Mouse (Mus musculus): ENCODE data around the gene Vmn1r201. TPM values are rescaled to one million over a fixed set of nuclear protein-coding genes. Genes with fewer than 3 reads are reported as not detected.

The Vmn1r201 gene
- polyA plus RNA-seq (2012; fragmentation: generic; extraction: Trizol): not detected

DNA sequence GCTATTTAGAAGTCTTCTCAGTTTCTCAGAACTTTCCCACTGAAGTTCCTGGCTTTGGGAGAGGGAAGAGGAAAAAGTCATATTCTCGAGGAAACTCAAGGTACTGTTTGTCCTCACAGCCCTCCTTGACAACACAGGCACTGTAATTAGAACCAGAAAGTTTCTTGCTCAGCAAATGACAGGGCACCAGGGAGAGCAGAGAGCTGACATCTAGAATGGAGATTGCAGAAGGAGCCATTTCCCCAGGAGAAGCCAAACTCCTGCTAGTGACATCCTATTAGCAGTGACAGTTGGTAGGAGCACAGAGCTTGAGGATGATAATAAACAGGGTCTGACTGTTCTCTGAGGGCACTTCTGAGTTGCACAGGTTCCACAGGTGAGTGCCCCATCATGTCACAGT, at the start of gene Vmn1r201:
TSS of gene Vmn1r201 (plus strand) at position 301 of the 400 bp plus-strand sequence.
- Histone ChIP-seq H3K27me3 (ENCODE audit: control insufficient read depth, insufficient read depth, insufficient read length) (no peaks in the 10 kb centered on the region), H3K4me2 (ENCODE audit: low read depth) (no peak within 1 kb of the TSS), H3K36me3 (ENCODE audit: control insufficient read depth, insufficient read depth) (no peaks in the 10 kb centered on the region), H3K79me2 (ENCODE audit: control insufficient read depth, insufficient read depth) (no peaks in the 10 kb centered on the region), H3ac (ENCODE audit: control insufficient read depth, insufficient read length) (no peak within 1 kb of the TSS), H3K4me3 (no peak within 1 kb of the TSS)
- TF ChIP-seq CEBPB (IDR thresholded peaks at IDR 0.05; ENCODE audit: insufficient read depth, poor library complexity, severe bottlenecking): no peak
- no peak for TF ChIP-seq MAX (IDR thresholded peaks at IDR 0.05; ENCODE audit: low read depth)
- TF ChIP-seq POLR2AphosphoS2 (IDR thresholded peaks at IDR 0.05; ENCODE audit: insufficient read length, low read depth): no peak
- TF ChIP-seq SRF (IDR thresholded peaks at IDR 0.05; ENCODE audit: control insufficient read depth, insufficient read length, low read depth): no peak
- TF ChIP-seq REST (IDR thresholded peaks at IDR 0.05; ENCODE audit: insufficient read depth, insufficient read length): no peak
- TF ChIP-seq POLR2A (IDR thresholded peaks at IDR 0.05; ENCODE audit: insufficient read length, low read depth): no peak
- no peak for TF ChIP-seq MYOG (IDR thresholded peaks at IDR 0.05; ENCODE audit: control insufficient read depth in 1 of 3, insufficient read depth in 1 of 3, insufficient read length in 2 of 3, low read depth in 2 of 3)
- TF ChIP-seq E2F4 (IDR thresholded peaks at IDR 0.05; ENCODE audit: insufficient read depth): no peak
- no peak for TF ChIP-seq MYOD1 (IDR thresholded peaks at IDR 0.05; ENCODE audit: control insufficient read depth in 1 of 3, insufficient read length in 2 of 3, low read depth in 2 of 3)
- TF ChIP-seq TCF3 (IDR thresholded peaks at IDR 0.05; ENCODE audit: insufficient read length, low read depth): no peak
- TF ChIP-seq TCF12 (IDR thresholded peaks at IDR 0.05; ENCODE audit: insufficient read depth, poor library complexity, severe bottlenecking): no peak
- TF ChIP-seq USF1 (IDR thresholded peaks at IDR 0.05; ENCODE audit: low read depth): no peak

GRCm38 (mm10) chr13:22455145-22455544, 16.6 kb upstream of the Vmn1r201 start:
- TF ChIP-seq MYOD1 (IDR thresholded peaks at IDR 0.05; ENCODE audit: control insufficient read depth in 1 of 3, insufficient read length in 2 of 3, low read depth in 2 of 3): no peak
- TF ChIP-seq USF1 (IDR thresholded peaks at IDR 0.05; ENCODE audit: low read depth): no peak
- no peak for TF ChIP-seq E2F4 (IDR thresholded peaks at IDR 0.05; ENCODE audit: insufficient read depth)
- TF ChIP-seq REST (IDR thresholded peaks at IDR 0.05; ENCODE audit: insufficient read depth, insufficient read length): no peak
- no peak for TF ChIP-seq CEBPB (IDR thresholded peaks at IDR 0.05; ENCODE audit: insufficient read depth, poor library complexity, severe bottlenecking)
- no peak for TF ChIP-seq POLR2A (IDR thresholded peaks at IDR 0.05; ENCODE audit: insufficient read length, low read depth)
- no peak for TF ChIP-seq SRF (IDR thresholded peaks at IDR 0.05; ENCODE audit: control insufficient read depth, insufficient read length, low read depth)
- TF ChIP-seq TCF12 (IDR thresholded peaks at IDR 0.05; ENCODE audit: insufficient read depth, poor library complexity, severe bottlenecking): no peak
- TF ChIP-seq TCF3 (IDR thresholded peaks at IDR 0.05; ENCODE audit: insufficient read length, low read depth): no peak
- no peak for TF ChIP-seq POLR2AphosphoS2 (IDR thresholded peaks at IDR 0.05; ENCODE audit: insufficient read length, low read depth)
- no peak for TF ChIP-seq MYOG (IDR thresholded peaks at IDR 0.05; ENCODE audit: control insufficient read depth in 1 of 3, insufficient read depth in 1 of 3, insufficient read length in 2 of 3, low read depth in 2 of 3)
- no peak for TF ChIP-seq MAX (IDR thresholded peaks at IDR 0.05; ENCODE audit: low read depth)
- H3K36me3 ChIP-seq (ENCODE audit: control insufficient read depth, insufficient read depth): no peaks in the 10 kb centered on the region
- H3K79me2 ChIP-seq (ENCODE audit: control insufficient read depth, insufficient read depth): no peaks in the 10 kb centered on the region
- H3ac ChIP-seq (ENCODE audit: control insufficient read depth, insufficient read length): no peak overlapping the region
- no peak overlapping the region for H3K4me2 ChIP-seq (ENCODE audit: low read depth)
- no peak overlapping the region for H3K4me3 ChIP-seq
- no peaks in the 10 kb centered on the region for H3K27me3 ChIP-seq (ENCODE audit: control insufficient read depth, insufficient read depth, insufficient read length)

GRCm38 (mm10) chr13:22502431-22502830, 30.7 kb downstream of the Vmn1r201 start:
- Histone ChIP-seq H3K27me3 (ENCODE audit: control insufficient read depth, insufficient read depth, insufficient read length) (no peaks in the 10 kb centered on the region), H3ac (ENCODE audit: control insufficient read depth, insufficient read length) (no peak overlapping the region), H3K79me2 (ENCODE audit: control insufficient read depth, insufficient read depth) (no peaks in the 10 kb centered on the region), H3K4me2 (ENCODE audit: low read depth) (no peak overlapping the region), H3K4me3 (no peak overlapping the region), H3K36me3 (ENCODE audit: control insufficient read depth, insufficient read depth) (no peaks in the 10 kb centered on the region)
- TF ChIP-seq POLR2A (IDR thresholded peaks at IDR 0.05; ENCODE audit: insufficient read length, low read depth) (no peak), POLR2AphosphoS2 (IDR thresholded peaks at IDR 0.05; ENCODE audit: insufficient read length, low read depth) (no peak), REST (IDR thresholded peaks at IDR 0.05; ENCODE audit: insufficient read depth, insufficient read length) (no peak), SRF (IDR thresholded peaks at IDR 0.05; ENCODE audit: control insufficient read depth, insufficient read length, low read depth) (no peak), TCF3 (IDR thresholded peaks at IDR 0.05; ENCODE audit: insufficient read length, low read depth) (no peak), MYOG (IDR thresholded peaks at IDR 0.05; ENCODE audit: control insufficient read depth in 1 of 3, insufficient read depth in 1 of 3, insufficient read length in 2 of 3, low read depth in 2 of 3) (no peak), MAX (IDR thresholded peaks at IDR 0.05; ENCODE audit: low read depth) (no peak), TCF12 (IDR thresholded peaks at IDR 0.05; ENCODE audit: insufficient read depth, poor library complexity, severe bottlenecking) (no peak), USF1 (IDR thresholded peaks at IDR 0.05; ENCODE audit: low read depth) (no peak), CEBPB (IDR thresholded peaks at IDR 0.05; ENCODE audit: insufficient read depth, poor library complexity, severe bottlenecking) (no peak)

DNA sequence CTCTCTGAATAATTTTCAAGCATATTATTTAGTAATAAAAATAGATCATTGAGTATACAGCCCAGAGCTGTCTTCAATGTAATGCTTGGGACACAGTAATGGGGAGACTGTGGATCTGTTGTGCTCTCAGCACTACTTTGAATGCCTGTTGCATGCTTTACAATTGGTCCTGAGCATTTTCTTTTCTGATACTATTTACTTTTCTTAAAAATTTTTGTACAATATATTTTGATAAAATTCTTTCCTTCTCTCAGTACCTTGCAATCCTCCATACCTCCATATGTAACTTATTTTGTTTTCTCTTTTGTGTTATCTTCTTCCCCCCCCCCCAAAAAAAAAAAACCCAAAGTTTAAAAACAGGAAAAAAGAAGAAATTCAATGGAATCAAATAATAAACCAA, 33.6 kb downstream of the Vmn1r201 start, which contains the start of gene Vmn1r202:
TSS of gene Vmn1r202 (minus strand) at position 101 of the 400 bp plus-strand sequence.
- H3K27me3 ChIP-seq (ENCODE audit: control insufficient read depth, insufficient read depth, insufficient read length): no peaks in the 10 kb centered on the region
- no peak within 1 kb of the TSS for H3K4me2 ChIP-seq (ENCODE audit: low read depth)
- no peak within 1 kb of the TSS for H3K4me3 ChIP-seq
- no peak for TF ChIP-seq TCF3 (IDR thresholded peaks at IDR 0.05; ENCODE audit: insufficient read length, low read depth)
- no peak for TF ChIP-seq MAX (IDR thresholded peaks at IDR 0.05; ENCODE audit: low read depth)
- no peak for TF ChIP-seq POLR2A (IDR thresholded peaks at IDR 0.05; ENCODE audit: insufficient read length, low read depth)
- no peak for TF ChIP-seq CEBPB (IDR thresholded peaks at IDR 0.05; ENCODE audit: insufficient read depth, poor library complexity, severe bottlenecking)
- TF ChIP-seq POLR2AphosphoS2 (IDR thresholded peaks at IDR 0.05; ENCODE audit: insufficient read length, low read depth): no peak
- TF ChIP-seq MYOD1 (IDR thresholded peaks at IDR 0.05; ENCODE audit: control insufficient read depth in 1 of 3, insufficient read length in 2 of 3, low read depth in 2 of 3): no peak
- no peak for TF ChIP-seq E2F4 (IDR thresholded peaks at IDR 0.05; ENCODE audit: insufficient read depth)
- no peak for TF ChIP-seq REST (IDR thresholded peaks at IDR 0.05; ENCODE audit: insufficient read depth, insufficient read length)
- no peak for TF ChIP-seq SRF (IDR thresholded peaks at IDR 0.05; ENCODE audit: control insufficient read depth, insufficient read length, low read depth)
- no peak for TF ChIP-seq USF1 (IDR thresholded peaks at IDR 0.05; ENCODE audit: low read depth)
- no peak for TF ChIP-seq MYOG (IDR thresholded peaks at IDR 0.05; ENCODE audit: control insufficient read depth in 1 of 3, insufficient read depth in 1 of 3, insufficient read length in 2 of 3, low read depth in 2 of 3)
- TF ChIP-seq TCF12 (IDR thresholded peaks at IDR 0.05; ENCODE audit: insufficient read depth, poor library complexity, severe bottlenecking): no peak
- no peaks in the 10 kb centered on the region for H3K79me2 ChIP-seq (ENCODE audit: control insufficient read depth, insufficient read depth)
- H3K36me3 ChIP-seq (ENCODE audit: control insufficient read depth, insufficient read depth): no peaks in the 10 kb centered on the region
- no peak within 1 kb of the TSS for H3ac ChIP-seq (ENCODE audit: control insufficient read depth, insufficient read length)

Measured in myocyte (in vitro differentiated cells).